In genomic region chr16:31002117-31002516, GRCm38 (mm10) we compare ENCODE assay signal across 12 mouse cellular contexts.
DNase-seq lines count a peak whose midpoint lies in the region; ATAC-seq and TF ChIP-seq lines count a peak whose summit lies in the region.
"Had no signal": no experiment of that assay in that cellular context is flagged by ENCODE, and none has a peak within 500 bp of the region (broad histone marks: within the 10 kb centered on the region; RNA-seq: fewer than 3 reads in every experiment).

No protein-coding gene starts in this region.

- H3K4me2 ChIP-seq in intestine, embryonic 14.5 days (ENCODE audit: low read length), result no peak overlapping the region
- no peak overlapping the region for H3K4me2 ChIP-seq in intestine, postnatal 0 days (replicated peaks; ENCODE audit: low read depth)
- H3K4me2 ChIP-seq in midbrain, embryonic 15.5 days, result no peak overlapping the region
- no peak overlapping the region for H3K4me2 ChIP-seq in midbrain, embryonic 13.5 days (replicated peaks)
- no peak overlapping the region for H3K4me2 ChIP-seq in hindbrain, embryonic 15.5 days
- H3K4me2 ChIP-seq: neural tube, embryonic 12.5 days had no signal

- 0 out of 2 replicates have a peak, but pooled peaks have one; percentile 15 for ATAC-seq in cerebellum, adult (ENCODE audit: insufficient number of reproducible peaks, low FRiP score, low TSS enrichment)
- no peak for ATAC-seq in intestine, embryonic 14.5 days (replicated peaks; ENCODE audit: low FRiP score, low TSS enrichment, low read depth)
- ATAC-seq in intestine, postnatal 0 days, result no peak
- 0 out of 2 replicates have a peak, but pooled peaks have one; percentile 37 for ATAC-seq in midbrain, embryonic 15.5 days (replicated peaks)
- no peak for ATAC-seq in midbrain, embryonic 13.5 days
- ATAC-seq in hindbrain, embryonic 15.5 days (ENCODE audit: low FRiP score, low read depth), result peak; percentile 29; the same call in 1 of the 2 replicates
- ATAC-seq in granulocyte monocyte progenitor cell, adult 5-6 weeks (replicated peaks; ENCODE audit: poor library complexity, severe bottlenecking), result no peak

- H3K27ac ChIP-seq in intestine, embryonic 14.5 days (ENCODE audit: low read depth), result peak overlapping the region; percentile 27; the same call in 1 of the 2 replicates
- no peak overlapping the region for H3K27ac ChIP-seq in intestine, postnatal 0 days (ENCODE audit: low read depth, low read length)
- no peak overlapping the region for H3K27ac ChIP-seq in midbrain, embryonic 15.5 days
- no peak overlapping the region for H3K27ac ChIP-seq in midbrain, embryonic 13.5 days
- H3K27ac ChIP-seq in hindbrain, embryonic 15.5 days (replicated peaks), result no peak overlapping the region
- H3K27ac ChIP-seq: neural tube, embryonic 12.5 days had no signal

- WGBS in intestine, embryonic 14.5 days, result 78% methylated on average over 6 of the region's 6 CpGs
- WGBS in intestine, postnatal 0 days, result 82% methylated on average over 6 of the region's 6 CpGs
- 82% methylated on average over 6 of the region's 6 CpGs for WGBS in midbrain, embryonic 15.5 days
- 88% methylated on average over 6 of the region's 6 CpGs for WGBS in midbrain, embryonic 13.5 days
- WGBS in hindbrain, embryonic 15.5 days, result 63% methylated on average over 6 of the region's 6 CpGs

- no peak overlapping the region for H3K9ac ChIP-seq in intestine, embryonic 14.5 days (ENCODE audit: low read length)
- no peak overlapping the region for H3K9ac ChIP-seq in intestine, postnatal 0 days (ENCODE audit: low read depth, low read length)
- no peak overlapping the region for H3K9ac ChIP-seq in midbrain, embryonic 15.5 days
- no peak overlapping the region for H3K9ac ChIP-seq in midbrain, embryonic 13.5 days (replicated peaks)
- no peak overlapping the region for H3K9ac ChIP-seq in hindbrain, embryonic 15.5 days
- H3K9ac ChIP-seq: neural tube, embryonic 12.5 days had no signal

- H3K4me1 ChIP-seq in intestine, embryonic 14.5 days (replicated peaks; ENCODE audit: control insufficient read depth, insufficient read depth, low read length), result peaks cover 33% of the 10 kb centered on the region
- peaks cover 11% of the 10 kb centered on the region for H3K4me1 ChIP-seq in intestine, postnatal 0 days (replicated peaks; ENCODE audit: control insufficient read depth, insufficient read depth, low read length)
- H3K4me1 ChIP-seq in midbrain, embryonic 15.5 days, result peaks cover 19% of the 10 kb centered on the region
- peaks cover 24% of the 10 kb centered on the region for H3K4me1 ChIP-seq in midbrain, embryonic 13.5 days (replicated peaks)
- peaks cover 34% of the 10 kb centered on the region for H3K4me1 ChIP-seq in hindbrain, embryonic 15.5 days (replicated peaks)

- H3K4me3 ChIP-seq in intestine, embryonic 14.5 days (ENCODE audit: low read depth, low read length), result no peak overlapping the region
- H3K4me3 ChIP-seq in intestine, postnatal 0 days (ENCODE audit: low read depth, low read length), result no peak overlapping the region
- no peak overlapping the region for H3K4me3 ChIP-seq in midbrain, embryonic 15.5 days
- H3K4me3 ChIP-seq in midbrain, embryonic 13.5 days (replicated peaks), result no peak overlapping the region
- no peak overlapping the region for H3K4me3 ChIP-seq in hindbrain, embryonic 15.5 days
- H3K4me3 ChIP-seq: neural tube, embryonic 12.5 days had no signal

- TF ChIP-seq CTCF in intestine, postnatal 0 days (IDR thresholded peaks at IDR 0.05; ENCODE audit: low read depth), result no peak

- no peaks in the 10 kb centered on the region for H3K27me3 ChIP-seq in intestine, embryonic 14.5 days (replicated peaks; ENCODE audit: control insufficient read depth, insufficient read depth, low read length)
- H3K27me3 ChIP-seq in intestine, postnatal 0 days (replicated peaks; ENCODE audit: control insufficient read depth, insufficient read depth, low read length), result no peaks in the 10 kb centered on the region
- H3K27me3 ChIP-seq in midbrain, embryonic 15.5 days (replicated peaks), result no peaks in the 10 kb centered on the region
- H3K27me3 ChIP-seq in midbrain, embryonic 13.5 days, result no peaks in the 10 kb centered on the region
- no peaks in the 10 kb centered on the region for H3K27me3 ChIP-seq in hindbrain, embryonic 15.5 days
- H3K27me3 ChIP-seq: neural tube, embryonic 12.5 days had no signal

- H3K36me3 ChIP-seq in intestine, embryonic 14.5 days (ENCODE audit: control insufficient read depth, insufficient read depth, low read length), result no peaks in the 10 kb centered on the region
- H3K36me3 ChIP-seq in intestine, postnatal 0 days (ENCODE audit: control insufficient read depth, insufficient read depth), result no peaks in the 10 kb centered on the region
- no peaks in the 10 kb centered on the region for H3K36me3 ChIP-seq in midbrain, embryonic 15.5 days (replicated peaks)
- H3K36me3 ChIP-seq in midbrain, embryonic 13.5 days, result no peaks in the 10 kb centered on the region
- no peaks in the 10 kb centered on the region for H3K36me3 ChIP-seq in hindbrain, embryonic 15.5 days
- H3K36me3 ChIP-seq: neural tube, embryonic 12.5 days had no signal

- H3K9me3 ChIP-seq in intestine, embryonic 14.5 days (ENCODE audit: control insufficient read depth, low read length), result no peaks in the 10 kb centered on the region
- H3K9me3 ChIP-seq in intestine, postnatal 0 days (ENCODE audit: control insufficient read depth), result no peaks in the 10 kb centered on the region
- no peaks in the 10 kb centered on the region for H3K9me3 ChIP-seq in midbrain, embryonic 15.5 days
- no peaks in the 10 kb centered on the region for H3K9me3 ChIP-seq in midbrain, embryonic 13.5 days
- H3K9me3 ChIP-seq in hindbrain, embryonic 15.5 days, result no peaks in the 10 kb centered on the region
- H3K9me3 ChIP-seq: neural tube, embryonic 12.5 days had no signal

- DNase-seq in cerebellum, adult 9-11 months, result no peak
- DNase-seq in intestine, embryonic 14.5 days (ENCODE audit: low spot score), result no peak
- DNase-seq: cerebellum, adult 8-10 months; heart, postnatal 10 days; kidney, adult 2 months had no signal

Comparison
In these comparisons a context has a peak if more than half of its experiments do, and no peak if none do; other contexts are left out.
1. ATAC-seq: peak in cerebellum, adult (single experiment), midbrain, embryonic 15.5 days (single experiment) and hindbrain, embryonic 15.5 days (single experiment); none in intestine, embryonic 14.5 days (single experiment), intestine, postnatal 0 days (single experiment), midbrain, embryonic 13.5 days (single experiment) and granulocyte monocyte progenitor cell, adult 5-6 weeks (single experiment).